Mouse (Mus musculus) right cerebral cortex, adult 18-20 months (tissue): ENCODE measurements at regions not wholly inside any gene's neighbourhood (a gene's known extent, or its start where the extent isn't known, plus 50 kb on each side); places are given as distances from the start of the nearest gene placed in this dataset.

Source experiments
- DNase-seq: peaks from one replicate; pipeline ENCODE4 v3.0.0; 2022; ENCODE audit warnings: mixed read lengths

DNA sequence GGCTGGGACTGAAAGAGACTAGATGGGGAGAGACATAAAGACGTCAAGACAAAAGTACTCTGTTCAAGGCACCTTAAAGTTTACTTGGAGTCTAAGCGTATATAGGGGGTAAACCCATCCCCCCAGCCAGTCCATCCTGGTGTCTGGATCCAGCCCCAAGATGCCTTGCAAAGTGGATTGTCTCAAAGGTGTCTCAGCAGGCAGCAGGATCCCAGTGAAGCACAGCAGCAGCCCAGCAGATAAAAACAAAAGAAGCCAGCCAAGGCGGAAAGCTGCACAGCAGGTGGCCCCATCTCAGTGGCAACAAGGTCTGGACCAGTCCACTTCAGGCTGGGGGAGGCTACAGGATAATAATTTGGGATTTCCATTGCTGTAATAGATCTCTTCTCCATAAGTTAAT, 72.0 kb upstream of the Col5a2 start:
- no peak for DNase-seq

DNA sequence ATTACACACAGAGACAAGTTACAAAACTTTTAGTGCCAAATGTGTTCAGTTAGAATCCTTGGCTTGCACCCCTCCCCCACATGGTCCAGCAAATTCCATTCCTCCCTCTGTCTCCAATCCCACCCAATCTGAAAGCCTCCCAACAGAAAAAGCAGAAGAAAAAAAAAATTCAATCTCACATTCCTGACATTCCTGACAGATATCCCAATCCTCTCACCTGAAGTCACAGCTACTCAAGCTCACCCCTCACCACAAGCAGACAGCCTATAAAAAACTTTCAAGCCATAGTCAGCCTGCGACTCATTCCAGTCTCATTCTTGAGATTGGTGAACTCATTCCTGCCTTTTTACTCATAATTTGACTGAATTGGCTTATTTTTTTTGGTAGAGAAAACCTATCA, 77.4 kb upstream of the Col5a2 start:
- no peak for DNase-seq

DNA sequence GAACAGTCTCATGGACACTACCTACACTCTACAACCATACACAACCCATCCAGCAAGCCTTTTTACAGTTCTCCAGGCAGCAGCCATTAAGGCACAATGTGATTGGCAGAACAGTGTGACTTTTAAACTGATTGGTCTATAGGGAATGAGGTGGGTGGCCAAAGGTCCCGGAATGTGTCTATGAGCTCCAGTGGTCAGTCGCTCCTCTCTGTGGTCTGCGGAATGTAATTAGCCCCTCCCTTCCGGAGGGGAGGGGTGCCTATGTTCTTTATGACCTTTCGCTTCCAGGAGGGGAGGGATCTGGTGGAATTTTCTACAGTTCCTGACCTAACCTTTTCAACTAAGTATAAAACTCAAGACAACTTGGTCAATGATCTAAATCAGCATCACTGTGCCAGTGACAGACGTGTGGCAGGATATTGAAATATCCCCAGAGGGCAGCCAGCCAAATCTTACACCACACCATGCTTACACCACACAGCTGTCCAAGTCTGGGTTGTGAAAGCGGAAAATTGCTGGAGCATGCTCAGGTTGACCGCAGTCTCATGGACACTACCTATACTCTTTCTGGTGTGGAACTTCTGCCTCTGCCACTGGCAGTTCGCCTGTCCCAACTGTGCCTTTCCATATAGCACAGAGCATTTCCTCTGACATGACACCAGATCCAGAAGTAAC, 84.4 kb upstream of the Col5a2 start:
- no peak for DNase-seq

DNA sequence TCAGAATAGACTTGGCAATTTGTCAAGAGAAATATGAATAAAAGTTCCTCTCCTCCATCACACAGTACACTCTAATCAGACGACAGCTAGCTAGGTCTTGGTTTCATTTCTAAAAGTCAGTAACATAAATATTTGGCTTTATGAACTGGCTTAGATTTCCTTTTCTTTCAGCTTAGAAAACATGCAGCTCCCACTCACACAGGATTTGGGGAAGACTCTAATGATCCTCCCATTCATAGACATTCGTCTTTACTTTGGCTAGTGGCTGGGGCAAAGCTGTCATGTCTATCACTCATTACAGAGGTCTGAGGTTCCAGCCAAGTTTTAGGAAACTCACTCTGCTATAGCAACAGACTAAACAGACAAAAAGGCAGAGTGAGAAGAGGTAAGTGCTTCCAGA, 94.2 kb upstream of the Col5a2 start:
- no peak for DNase-seq

DNA sequence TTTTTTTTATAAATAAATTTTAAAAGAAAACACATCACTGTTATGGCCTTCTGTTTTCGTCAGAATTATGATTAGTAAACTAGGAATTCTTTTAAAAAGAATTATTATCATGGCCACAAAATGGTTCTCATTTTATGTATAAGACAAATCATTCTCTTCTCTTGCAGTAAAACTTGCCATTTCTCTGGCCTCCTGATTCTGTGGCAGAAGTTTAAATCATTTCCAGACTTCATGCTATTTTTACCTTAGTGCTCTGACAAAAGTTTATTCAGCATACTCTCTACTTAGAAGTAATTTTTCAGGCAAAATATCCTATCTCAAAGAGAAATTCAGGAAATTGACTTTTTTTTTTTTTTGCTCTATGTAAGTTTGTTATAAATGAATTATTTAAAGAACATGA, 96.3 kb upstream of the Col5a2 start:
- DNase-seq = no peak

DNA sequence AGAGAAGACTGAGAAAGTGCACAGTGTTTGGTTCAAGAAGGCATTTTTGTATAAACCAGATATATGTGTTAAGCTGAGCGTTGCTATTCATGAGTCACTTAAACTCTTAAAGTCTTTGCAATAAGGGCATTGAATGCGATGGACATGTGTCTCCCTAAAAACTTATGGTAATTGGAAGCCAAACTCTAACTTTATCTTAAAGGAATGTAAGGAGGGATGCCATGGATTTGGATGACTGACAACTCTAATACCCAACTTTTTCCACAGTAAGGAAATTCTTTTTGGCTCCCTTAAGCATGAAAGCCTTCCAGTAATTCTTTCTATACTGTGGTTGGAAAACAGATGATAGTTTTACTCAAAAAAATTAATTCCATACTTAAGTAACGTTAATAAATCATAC, 96.9 kb upstream of the Col5a2 start:
- no peak for DNase-seq

DNA sequence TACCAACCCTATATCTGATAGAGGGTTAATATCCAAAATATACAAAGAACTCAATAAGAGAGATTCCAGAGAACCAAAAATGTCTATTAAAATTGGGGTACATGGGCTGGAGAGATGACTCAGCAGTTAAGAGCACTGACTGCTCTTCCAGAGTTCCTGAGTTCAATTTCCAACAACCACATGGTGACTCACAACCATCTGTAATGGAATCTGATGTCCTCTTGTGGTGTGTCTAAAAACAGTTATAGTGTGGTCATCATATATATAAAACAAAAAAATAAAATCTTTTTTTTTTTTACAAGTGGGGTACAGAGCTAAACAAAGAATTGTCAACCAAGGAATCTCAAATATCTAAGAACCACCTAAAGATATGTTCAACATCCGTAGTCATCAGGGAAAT, 102.5 kb upstream of the Col5a2 start:
- no peak for DNase-seq

DNA sequence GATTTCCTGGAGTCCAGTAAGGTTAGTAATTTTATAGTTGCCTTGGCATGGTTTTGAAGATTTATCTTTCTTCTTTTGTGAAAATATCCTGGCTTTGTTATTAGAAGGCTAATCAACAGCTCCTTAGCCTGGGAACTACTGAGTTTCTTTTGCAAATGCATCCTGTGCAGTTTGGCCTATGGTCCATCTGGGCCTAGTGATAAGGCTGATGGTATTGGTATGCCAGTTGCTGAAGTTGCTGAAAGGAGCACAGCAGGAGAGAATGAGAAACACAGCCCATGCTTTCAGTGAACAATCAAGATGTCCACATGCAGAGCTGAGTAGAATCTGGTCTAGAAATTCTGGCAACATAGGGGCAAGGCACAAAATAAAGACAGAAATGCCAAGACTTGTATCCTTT, 105.2 kb upstream of the Col5a2 start:
- no peak for DNase-seq

DNA sequence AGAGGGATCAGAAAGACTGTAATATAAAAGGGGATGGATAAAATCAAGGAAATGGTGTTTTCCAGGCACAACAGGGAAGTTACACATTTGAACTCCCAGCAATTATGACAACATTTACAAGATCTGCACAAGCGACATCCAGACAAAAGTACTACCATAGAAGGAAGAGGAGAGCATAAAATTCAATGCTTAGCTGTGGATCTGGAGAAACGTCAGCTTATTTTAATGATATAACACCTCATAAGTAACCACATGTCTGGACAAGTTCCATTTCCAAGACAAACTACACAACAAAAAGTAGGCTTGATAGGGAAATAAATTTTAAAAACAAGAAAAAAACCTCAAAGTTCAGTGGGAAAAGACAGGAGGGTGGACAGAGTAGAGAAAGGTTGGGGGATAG, 115.9 kb upstream of the Col5a2 start:
- DNase-seq = no peak

DNA sequence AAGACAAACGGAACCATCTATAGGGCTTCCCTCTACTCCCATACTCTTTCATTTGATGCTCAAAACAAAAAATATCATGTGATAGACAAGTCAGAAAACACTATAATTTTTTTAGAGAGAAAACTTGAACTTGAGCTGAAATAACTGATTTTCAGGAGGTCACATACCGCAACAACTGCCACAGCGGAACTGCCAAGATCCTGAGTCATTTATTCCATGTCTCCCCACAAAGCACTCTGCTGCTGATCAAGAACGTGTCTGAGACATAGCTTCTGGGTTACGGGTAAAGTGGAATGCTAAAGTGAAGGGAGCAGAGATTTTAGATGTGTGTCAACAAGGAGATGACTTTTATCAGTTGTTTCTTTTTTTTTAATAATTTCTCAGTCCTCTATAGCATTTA, 122.8 kb upstream of the Col5a2 start:
- no peak for DNase-seq

DNA sequence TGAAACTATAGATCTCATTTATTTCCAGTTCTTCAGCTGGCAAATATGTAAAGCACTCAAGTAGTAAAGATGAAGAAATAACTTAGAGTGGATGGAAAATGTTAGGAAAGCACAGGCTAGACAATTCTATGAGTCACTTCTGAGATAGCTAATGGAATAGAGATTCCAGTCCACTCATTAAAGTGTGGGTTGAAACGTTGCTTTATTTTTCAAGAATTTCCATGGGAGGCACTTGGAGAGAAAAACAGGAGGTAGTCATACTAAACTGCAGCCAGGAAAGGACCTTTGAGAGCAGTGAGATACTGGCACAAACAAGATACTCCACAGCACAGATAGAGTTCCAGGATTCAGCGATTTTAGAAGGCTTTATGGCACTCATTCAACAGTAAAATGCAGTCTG, 123.7 kb upstream of the Col5a2 start:
- DNase-seq = no peak

DNA sequence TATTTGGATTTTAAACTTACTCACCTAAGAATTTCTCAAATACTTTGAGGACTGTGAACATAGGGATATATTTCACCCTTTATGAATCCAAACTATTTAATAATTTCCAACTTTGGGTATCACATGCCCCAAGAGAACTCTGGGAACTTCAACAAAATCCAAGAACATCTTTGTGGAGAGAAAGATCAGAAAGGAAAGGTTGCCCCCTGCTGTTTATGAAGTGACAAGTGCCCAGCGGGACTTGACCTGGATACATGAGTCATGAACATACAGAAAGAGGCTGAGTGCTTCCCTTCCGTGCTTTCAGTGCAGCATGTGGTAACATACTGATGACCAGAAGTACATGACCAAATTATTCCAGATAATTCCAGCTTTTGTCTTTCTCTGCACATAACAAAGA, 124.8 kb upstream of the Col5a2 start:
- peak; percentile 15 for DNase-seq

DNA sequence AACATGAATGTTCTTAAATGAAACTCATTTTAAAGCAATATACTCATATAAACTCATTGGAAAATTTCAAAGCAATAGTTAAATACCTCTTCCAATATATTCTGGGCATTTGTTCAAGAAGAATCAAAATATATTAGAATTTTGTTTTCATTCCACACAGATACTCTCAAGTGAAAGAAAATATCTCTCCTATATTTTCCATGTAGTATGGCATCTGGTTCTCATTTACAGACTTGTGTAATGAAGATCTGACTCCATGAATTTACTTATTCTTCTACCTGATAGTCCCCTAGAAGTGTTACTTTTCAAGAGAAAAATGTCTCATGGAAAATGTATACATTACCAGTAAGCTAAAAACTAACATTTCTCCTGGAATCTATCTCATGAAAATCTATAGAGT, 144.2 kb upstream of the Col5a2 start:
- DNase-seq = no peak

DNA sequence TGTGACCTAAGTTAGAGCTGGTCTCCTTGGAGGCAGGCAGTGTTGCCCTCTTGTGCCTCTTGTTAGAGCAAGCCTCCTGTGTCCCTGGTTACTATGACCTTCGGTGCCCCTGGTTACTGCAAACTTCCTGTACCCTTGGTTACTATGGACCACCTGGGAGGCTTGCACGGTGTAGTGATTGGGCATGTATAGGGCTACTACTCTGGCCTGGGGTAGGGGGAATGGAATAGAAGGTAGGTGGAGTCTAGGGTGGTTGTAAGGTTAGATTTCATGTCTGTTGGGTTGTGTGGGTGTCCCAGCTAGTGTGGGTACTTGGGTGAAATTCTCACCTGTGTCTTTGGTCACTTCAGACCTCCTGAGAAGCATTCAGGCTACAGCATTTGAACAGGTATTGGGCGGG, 141.7 kb upstream of the Wdr75 start:
- no peak for DNase-seq

DNA sequence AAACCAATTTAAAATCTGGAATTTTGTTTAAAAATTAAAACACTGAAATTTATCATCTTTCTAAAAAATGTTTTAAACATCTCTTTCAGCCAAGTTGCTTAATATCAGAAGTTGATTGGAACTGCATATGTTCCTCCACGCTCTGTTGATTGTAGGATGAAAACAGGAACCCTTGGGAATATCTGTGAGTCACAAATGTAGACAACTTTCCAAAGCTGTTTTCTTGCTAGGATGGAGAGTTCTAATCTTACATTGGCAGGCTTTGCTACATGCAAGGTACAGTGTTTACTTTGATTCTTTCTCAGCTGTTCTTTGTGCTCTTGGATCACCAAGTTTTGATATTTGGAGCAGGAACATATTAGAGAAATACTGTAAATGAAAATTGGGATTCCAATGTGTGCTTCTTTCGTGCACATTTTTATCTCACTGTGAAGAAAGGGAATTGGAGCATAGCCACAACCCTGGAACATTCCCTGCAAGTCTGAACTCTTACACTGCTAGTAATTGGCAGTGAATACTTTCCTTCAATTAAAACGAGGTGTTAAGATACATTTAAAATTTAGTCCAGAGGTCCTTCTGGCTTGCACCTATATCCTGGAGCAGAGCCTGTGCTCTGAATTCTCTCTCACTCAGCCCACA, 131.0 kb upstream of the Wdr75 start:
- no peak for DNase-seq

DNA sequence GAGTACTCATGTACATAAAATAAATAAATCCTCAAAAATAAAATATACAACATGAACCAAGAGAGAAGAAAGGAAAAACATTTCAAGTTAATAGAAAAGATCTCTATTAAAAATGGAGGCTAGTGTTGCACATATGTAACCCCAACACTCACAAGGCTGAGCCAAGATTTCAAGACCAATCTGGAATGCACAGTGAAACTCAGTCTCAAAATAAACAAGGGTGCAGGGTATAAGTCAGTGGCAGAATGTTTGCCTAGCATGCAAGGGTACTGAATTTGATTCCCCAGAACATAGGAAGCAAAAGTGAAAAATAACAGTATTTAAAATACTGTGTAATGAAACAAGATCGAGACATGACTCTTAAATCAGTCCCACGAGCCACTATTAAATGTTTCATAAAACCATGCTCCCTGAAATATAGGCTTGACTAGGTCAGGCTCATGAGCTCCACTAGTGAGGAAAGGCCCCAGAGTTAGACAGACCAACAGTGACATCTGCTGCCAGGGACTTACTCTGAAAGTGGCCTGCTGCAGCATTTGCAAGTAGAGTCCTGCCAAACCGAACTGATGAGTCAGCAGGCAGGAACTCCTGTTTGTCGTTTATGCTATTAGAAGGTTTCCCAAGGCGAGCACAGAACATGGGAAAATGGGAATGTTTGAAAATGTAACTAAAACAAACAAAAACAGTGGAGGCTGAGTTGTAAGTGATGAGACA, 122.4 kb upstream of the Wdr75 start:
- DNase-seq = peak; percentile 50

DNA sequence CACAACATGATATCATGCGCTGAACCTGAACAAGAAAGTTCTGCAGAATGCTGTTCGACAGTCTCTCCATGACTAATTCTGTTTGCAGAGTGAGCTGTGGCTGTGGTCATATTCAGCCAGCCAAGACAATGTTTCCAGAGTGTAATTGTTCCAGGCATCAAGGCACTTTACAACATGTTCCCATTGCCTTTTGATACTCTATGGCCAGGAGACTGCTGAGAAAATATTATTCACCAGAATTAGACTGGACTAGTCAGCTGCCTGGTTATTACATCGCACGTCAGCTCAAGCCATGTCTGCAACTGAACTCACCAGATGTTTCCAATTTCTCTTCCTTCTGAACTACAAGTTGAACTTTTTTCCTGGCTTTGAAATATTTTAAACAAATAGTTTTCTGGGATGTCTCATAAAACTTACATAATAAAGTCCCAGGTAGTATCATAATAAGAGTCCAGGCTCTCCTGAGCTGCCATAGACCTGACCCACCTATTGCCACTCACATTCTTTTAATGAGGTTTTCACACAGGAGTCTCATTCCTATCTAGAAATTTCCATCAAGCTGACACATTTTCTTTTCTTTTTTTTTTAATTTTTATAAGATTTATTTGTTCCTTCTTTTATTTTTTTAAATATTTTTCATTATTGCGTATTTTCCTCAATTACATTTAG, 119.1 kb upstream of the Wdr75 start:
- DNase-seq = no peak

DNA sequence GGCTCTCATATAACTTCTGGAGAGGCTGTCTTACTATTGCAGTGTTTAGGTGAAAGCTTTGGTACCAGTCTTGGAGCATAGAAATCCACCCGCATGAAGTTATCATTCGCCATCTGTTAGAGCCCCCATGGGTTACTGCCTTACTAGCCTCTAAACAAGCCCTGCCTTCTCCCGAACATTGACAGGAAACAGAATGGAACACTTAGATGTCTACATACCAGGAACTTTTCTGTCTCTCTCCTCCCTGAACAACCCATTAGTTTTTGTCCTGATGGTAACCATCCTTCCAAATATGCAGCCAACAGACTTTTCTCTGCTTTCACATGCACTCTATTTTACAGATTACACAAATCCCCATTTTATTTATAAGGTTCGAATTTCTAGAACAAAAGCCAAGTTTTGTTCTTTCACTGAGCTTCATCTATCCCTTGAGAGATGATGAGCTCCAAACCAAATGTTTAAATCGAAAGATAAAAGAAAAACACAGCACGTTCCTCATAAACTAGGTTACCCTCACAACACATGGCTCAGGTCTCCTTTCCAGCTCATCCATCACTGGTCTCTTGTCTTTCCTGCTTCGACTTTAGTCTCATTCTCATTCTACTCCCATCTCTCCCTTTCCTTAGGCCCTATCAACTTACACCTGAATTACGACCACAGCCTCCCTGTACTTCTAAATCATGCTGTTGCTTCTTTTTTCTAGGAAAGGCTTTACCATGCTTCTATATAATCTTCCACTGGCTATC, 114.8 kb upstream of the Wdr75 start:
- DNase-seq = no peak

DNA sequence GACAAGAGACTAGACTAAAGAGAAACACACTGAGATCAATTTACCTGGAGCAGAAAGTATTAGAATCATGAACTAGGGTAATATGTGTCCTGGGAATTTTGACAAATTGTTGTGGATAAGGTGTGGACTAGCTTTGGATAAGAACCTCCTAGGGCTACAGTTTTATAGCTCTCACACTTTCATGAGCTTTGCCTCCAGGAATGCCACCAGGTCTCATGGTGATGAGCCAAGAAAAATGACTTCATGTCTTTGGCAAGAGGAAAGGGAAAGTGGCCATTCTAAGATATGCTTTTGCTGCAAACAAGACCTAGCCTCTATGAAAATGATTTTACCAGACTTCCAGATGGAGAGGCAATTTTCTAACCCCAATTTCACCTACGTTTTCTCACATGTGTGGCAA, 94.1 kb upstream of the Wdr75 start:
- DNase-seq = no peak

DNA sequence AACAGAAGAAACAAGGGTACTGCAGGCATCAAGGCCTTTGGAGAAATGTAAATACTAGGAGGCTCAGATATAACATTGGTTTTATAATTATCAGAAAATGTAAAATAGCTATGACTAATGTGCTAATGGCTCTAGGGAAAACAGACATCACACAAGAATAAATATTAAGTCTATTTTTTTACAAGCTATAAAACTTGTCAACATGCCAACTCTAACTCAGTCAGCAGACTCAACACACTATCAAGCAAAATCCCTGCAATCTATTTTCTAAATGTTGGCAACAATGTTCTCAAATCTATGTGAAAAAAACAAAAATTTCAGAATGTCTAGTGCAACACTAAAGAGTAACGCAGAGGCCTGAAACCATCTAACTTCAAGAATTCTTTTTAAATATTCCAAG, 93.5 kb upstream of the Wdr75 start:
- DNase-seq = no peak

DNA sequence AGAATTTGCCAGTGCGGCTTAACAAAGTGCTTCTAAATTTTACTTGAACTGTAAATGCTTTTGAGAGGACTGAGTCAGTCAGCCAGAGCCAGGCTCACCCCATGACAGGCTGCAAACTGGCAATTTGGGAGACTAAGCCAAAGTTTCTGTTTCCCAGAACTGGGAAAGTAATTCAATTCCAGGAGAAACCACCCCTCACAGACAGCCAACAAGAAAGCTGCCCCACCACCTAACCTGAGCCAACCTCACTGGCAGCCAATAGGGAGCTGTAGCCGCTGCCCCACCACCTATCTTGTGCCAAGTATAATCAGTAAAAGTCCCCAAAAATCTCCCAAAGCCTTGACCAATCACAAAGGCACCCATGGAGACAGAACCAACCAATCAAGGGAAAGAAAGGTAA, 71.6 kb upstream of the Wdr75 start:
- no peak for DNase-seq

DNA sequence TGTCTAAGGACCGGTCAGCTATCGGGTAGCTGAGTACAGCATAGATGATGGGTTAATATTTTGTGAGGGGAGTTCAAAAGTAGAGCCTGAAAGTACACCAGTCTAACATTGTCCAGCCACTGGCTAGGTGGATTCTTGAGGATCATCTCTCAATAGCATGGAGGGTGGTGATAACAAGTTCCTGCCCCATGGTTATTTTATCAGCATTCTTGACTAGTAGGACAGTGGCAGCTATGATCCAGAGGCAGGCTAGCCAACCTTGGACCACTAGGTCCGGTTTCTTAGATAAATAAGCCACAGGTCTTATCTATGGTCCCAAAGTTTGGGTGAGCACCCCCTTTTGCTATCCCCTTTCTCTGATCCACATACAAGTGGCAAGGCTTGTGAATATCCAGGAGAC, 62.0 kb upstream of the Wdr75 start:
- DNase-seq = no peak

DNA sequence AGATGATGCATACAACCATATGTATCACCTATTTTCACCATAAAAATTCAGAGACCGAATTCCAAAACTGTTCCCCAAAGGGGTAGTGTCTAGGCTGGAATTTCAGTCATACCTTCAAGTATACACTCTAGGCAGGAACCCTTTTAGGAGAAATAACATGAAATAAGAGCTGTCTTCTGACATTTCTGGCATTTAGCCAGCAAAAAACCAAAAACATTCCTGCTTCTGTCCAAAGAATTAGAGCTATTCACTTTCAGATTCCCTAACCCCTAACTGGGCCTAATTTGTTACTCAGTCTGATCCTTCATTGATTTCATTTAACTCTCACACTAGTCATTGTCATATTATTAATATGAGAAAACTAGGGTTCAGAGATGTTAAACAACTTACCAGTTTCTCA, 49.8 kb upstream of the Wdr75 start:
- no peak for DNase-seq
